Mouse (Mus musculus) urinary bladder, adult 2 months (tissue): ENCODE results near the gene Sppl2b. TPM values are rescaled to one million over a fixed set of nuclear protein-coding genes. Genes with fewer than 3 reads are reported as not detected.
A peak's percentile ranks its signal among the peaks of the same experiment; 100 is the strongest.
"Not testable (repeated sequence)": the region's sequence is repeated elsewhere in the genome, so short reads cannot be mapped to it uniquely, and the experiment has no call there.

Experiments used
- DNase-seq: peaks from one replicate; pipeline ENCODE4 v3.0.0; 2022; ENCODE audit warnings: low spot score
- polyA plus RNA-seq: library from polyadenylated mRNA; depleted of rRNA; stranded (reverse); fragments of >200 nt; gene quantifications from 2 replicates; pipeline ENCODE4 v1.2.3, GENCODE M21; 2012

Sppl2b gene
- polyA plus RNA-seq, 1 experiment: 37.4 TPM

GRCm38 (mm10) chr10:80823847-80824643 is 31.0 kb upstream of the Sppl2b start:
- DNase-seq: no peak

GRCm38 (mm10) chr10:80824827-80825226 is 30.2 kb upstream of the Sppl2b start:
- no peak for DNase-seq

- DNase-seq: peak; percentile 91
These were observed 28.7 kb upstream of the Sppl2b start, which contains the start of gene Oaz1 for GRCm38 (mm10) chr10:80826151-80827062. Oaz1 (plus strand) TSS chr10:80826656.

GRCm38 (mm10) chr10:80827063-80827869 is 27.8 kb upstream of the Sppl2b start:
- no peak for DNase-seq

- no peak for DNase-seq
These were observed 27.1 kb upstream of the Sppl2b start for GRCm38 (mm10) chr10:80827870-80828420.

GRCm38 (mm10) chr10:80828587-80828986 is 26.5 kb upstream of the Sppl2b start:
- not testable (repeated sequence) for DNase-seq

GRCm38 (mm10) chr10:80829359-80830278 is 25.5 kb upstream of the Sppl2b start:
- no peak for DNase-seq

- no peak for DNase-seq
These were observed 23.9 kb upstream of the Sppl2b start for GRCm38 (mm10) chr10:80831136-80831535.

GRCm38 (mm10) chr10:80832818-80833217 is 22.3 kb upstream of the Sppl2b start:
- DNase-seq: no peak

- no peak for DNase-seq
These were observed 19.5 kb upstream of the Sppl2b start for GRCm38 (mm10) chr10:80835617-80836016.

GRCm38 (mm10) chr10:80836949-80837379 is 18.1 kb upstream of the Sppl2b start:
- no peak for DNase-seq

GRCm38 (mm10) chr10:80837827-80838226 is 17.2 kb upstream of the Sppl2b start:
- DNase-seq: no peak

GRCm38 (mm10) chr10:80838346-80838912 is 16.6 kb upstream of the Sppl2b start:
- no peak for DNase-seq

- no peak for DNase-seq
These were observed 15.2 kb upstream of the Sppl2b start for GRCm38 (mm10) chr10:80839848-80840247.

GRCm38 (mm10) chr10:80841685-80842084 is 13.4 kb upstream of the Sppl2b start:
- DNase-seq: no peak

GRCm38 (mm10) chr10:80842334-80842733 is 12.7 kb upstream of the Sppl2b start:
- DNase-seq: no peak

GRCm38 (mm10) chr10:80843087-80843930 is 11.8 kb upstream of the Sppl2b start:
- no peak for DNase-seq

- no peak for DNase-seq
These were observed 11.0 kb upstream of the Sppl2b start, which contains the start of gene Lingo3 for GRCm38 (mm10) chr10:80843931-80844547. Lingo3 (minus strand) TSS chr10:80844039.
